Mouse (Mus musculus): Measurements from ENCODE around the gene Tigd2. TPM values are rescaled to one million over a fixed set of nuclear protein-coding genes. Genes with fewer than 3 reads are reported as not detected.

Tigd2 gene
- polyA plus RNA-seq, 1 experiment from 2014 or later, result 6.0 TPM

DNA sequence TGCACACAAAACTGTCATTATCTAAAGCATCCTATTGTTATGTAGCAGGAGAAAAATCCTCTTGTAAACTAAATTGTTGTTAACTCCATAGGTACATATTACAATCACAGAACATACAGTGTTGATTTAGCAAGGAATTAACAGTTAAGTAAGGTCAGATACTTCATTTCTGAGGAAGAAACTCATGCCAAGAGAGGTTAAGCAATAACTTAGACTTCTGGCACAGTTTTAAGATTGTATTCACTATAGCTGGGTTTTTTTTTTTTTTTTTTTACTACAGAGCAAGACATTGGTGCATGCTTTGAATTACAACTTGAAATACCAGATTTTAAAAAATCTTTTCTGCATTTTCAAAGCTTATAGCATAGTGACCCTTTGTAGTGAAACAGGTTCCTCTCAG, 24.5 kb downstream of the Tigd2 start:
- no peak for ATAC-seq
- TF ChIP-seq CTCF (IDR thresholded peaks at IDR 0.05; ENCODE audit: low read depth) (no peak), EP300 (IDR thresholded peaks at IDR 0.05; ENCODE audit: low read depth) (no peak)

DNA sequence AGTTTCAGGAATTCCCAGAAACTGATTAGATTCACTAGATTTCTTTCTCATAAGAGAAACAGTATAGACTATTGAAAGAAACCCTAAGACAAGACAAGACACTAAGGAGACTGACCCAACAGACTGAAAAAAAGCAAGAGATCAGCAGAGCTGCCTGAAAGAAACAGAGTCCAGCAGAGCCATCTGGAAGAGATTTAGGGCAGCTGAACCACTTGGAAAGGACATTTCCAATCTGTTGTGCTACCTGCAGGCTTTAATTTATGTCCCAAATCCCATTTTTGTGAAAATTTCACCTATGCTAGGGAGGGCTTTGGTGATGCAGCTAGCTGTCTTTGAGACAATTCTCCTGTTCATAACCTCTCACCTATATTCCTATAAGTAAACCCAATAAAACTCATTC, 25.0 kb downstream of the Tigd2 start:
- ATAC-seq, result no peak
- Histone ChIP-seq H3K4me1 (ENCODE audit: insufficient read depth) (no peaks in the 10 kb centered on the region), H3K27me3 (ENCODE audit: insufficient read depth, low read length) (no peaks in the 10 kb centered on the region), H3K27ac (ENCODE audit: low read depth) (no peak overlapping the region), H3K4me2 (ENCODE audit: low read depth, low read length) (no peak overlapping the region), H3K4me3 (ENCODE audit: low read depth, low read length) (no peak overlapping the region), H3K9me3 (ENCODE audit: low read length) (no peaks in the 10 kb centered on the region), H3K36me3 (replicated peaks; ENCODE audit: insufficient read depth, low read length) (no peaks in the 10 kb centered on the region), H3K9ac (replicated peaks) (no peak overlapping the region)
- no peak for TF ChIP-seq EP300 (IDR thresholded peaks at IDR 0.05; ENCODE audit: low read depth)
- no peak for DNase-seq

More for the DNA sequence above, 24.5 kb downstream of the Tigd2 start:
- no peaks in the 10 kb centered on the region for H3K36me3 ChIP-seq (replicated peaks; ENCODE audit: insufficient read depth, low read length)
- no peaks in the 10 kb centered on the region for H3K9me3 ChIP-seq (ENCODE audit: low read length)
- no peak overlapping the region for H3K4me2 ChIP-seq (ENCODE audit: low read depth, low read length)
- no peaks in the 10 kb centered on the region for H3K27me3 ChIP-seq (ENCODE audit: insufficient read depth, low read length)
- no peak overlapping the region for H3K27ac ChIP-seq (ENCODE audit: low read depth)
- H3K9ac ChIP-seq (replicated peaks), result no peak overlapping the region
- H3K4me3 ChIP-seq (ENCODE audit: low read depth, low read length), result no peak overlapping the region
- H3K4me1 ChIP-seq (ENCODE audit: insufficient read depth), result no peaks in the 10 kb centered on the region
- no peak for DNase-seq

DNA sequence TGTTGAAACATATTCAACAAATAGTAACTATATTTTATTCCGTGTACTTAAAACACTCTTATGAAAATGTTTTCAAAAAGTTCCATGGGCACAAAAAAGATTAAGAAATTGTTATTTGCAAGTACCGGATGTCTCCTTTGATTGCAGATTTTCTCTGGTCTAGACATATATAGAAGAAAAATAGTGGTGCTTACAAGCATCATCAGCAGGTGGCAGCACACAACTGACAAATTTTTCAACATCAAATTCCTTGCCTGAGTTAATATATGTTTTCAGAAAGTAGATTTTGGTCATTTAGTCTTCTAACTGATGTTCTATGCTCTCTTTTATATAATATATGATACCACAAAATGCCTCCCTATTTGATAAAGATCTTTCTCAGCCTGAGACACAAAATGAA, 41.0 kb downstream of the Tigd2 start:
- Histone ChIP-seq H3K9ac (replicated peaks) (no peak overlapping the region), H3K27me3 (ENCODE audit: insufficient read depth, low read length) (no peaks in the 10 kb centered on the region), H3K9me3 (ENCODE audit: low read length) (no peaks in the 10 kb centered on the region), H3K4me1 (ENCODE audit: insufficient read depth) (no peaks in the 10 kb centered on the region), H3K27ac (ENCODE audit: low read depth) (no peak overlapping the region), H3K36me3 (replicated peaks; ENCODE audit: insufficient read depth, low read length) (no peaks in the 10 kb centered on the region), H3K4me2 (ENCODE audit: low read depth, low read length) (no peak overlapping the region), H3K4me3 (ENCODE audit: low read depth, low read length) (no peak overlapping the region)
- ATAC-seq (no peak), DNase-seq (peak; percentile 38)
- WGBS (ENCODE audit: insufficient replicate concordance), result 23% methylated on average over 2 of the region's 2 CpGs
- TF ChIP-seq CTCF (IDR thresholded peaks at IDR 0.05; ENCODE audit: low read depth) (peak; percentile 61), EP300 (IDR thresholded peaks at IDR 0.05; ENCODE audit: low read depth) (no peak)

DNA sequence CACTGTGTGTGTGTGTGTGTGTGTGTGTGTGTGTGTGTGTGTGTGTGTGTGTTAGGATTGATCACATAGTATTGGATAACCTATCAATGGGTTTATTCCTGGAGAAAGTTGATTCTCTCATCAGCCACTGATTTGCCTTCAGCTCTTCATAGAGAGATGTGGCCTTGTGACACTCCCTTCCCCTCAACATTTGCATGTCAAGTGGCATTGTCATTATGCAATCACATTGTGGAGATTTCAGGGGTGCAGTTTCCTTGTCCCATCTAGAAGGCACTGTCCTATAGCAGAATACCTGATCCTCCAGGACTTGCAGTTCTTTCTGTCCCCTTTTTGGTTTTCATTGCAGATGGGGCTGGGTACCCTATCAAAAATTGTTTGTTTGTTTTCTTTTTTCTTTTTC, 41.9 kb downstream of the Tigd2 start:
- no peak overlapping the region for H3K4me3 ChIP-seq (ENCODE audit: low read depth, low read length)
- no peak overlapping the region for H3K9ac ChIP-seq (replicated peaks)
- H3K9me3 ChIP-seq (ENCODE audit: low read length), result no peaks in the 10 kb centered on the region
- TF ChIP-seq EP300 (IDR thresholded peaks at IDR 0.05; ENCODE audit: low read depth), result no peak
- no peaks in the 10 kb centered on the region for H3K27me3 ChIP-seq (ENCODE audit: insufficient read depth, low read length)
- ATAC-seq, result no peak
- H3K4me2 ChIP-seq (ENCODE audit: low read depth, low read length), result no peak overlapping the region
- no peaks in the 10 kb centered on the region for H3K4me1 ChIP-seq (ENCODE audit: insufficient read depth)
- no peak overlapping the region for H3K27ac ChIP-seq (ENCODE audit: low read depth)
- DNase-seq, result no peak
- no peaks in the 10 kb centered on the region for H3K36me3 ChIP-seq (replicated peaks; ENCODE audit: insufficient read depth, low read length)

DNA sequence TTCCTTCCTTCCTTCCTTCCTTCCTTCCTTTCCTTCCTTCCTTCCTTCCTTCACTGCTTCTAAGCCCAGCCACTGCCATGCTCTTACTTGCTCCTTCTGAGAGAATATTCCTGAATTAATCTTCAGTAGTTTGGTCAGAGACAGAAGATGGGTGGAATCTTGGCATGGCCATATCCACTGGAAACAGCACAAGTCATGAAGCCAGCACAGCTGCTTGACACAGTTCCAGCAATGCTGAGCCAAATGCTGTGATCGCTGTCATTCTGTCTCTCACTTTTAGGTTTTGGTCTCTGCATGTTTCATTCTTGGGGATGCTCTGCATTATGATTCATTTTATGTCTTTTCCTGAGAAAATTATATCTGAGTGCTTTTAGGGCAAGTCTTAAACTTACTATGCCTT, 47.2 kb downstream of the Tigd2 start:
- Histone ChIP-seq H3K9ac (replicated peaks) (no peak overlapping the region), H3K4me3 (ENCODE audit: low read depth, low read length) (no peak overlapping the region), H3K4me2 (ENCODE audit: low read depth, low read length) (no peak overlapping the region), H3K9me3 (ENCODE audit: low read length) (no peaks in the 10 kb centered on the region), H3K36me3 (replicated peaks; ENCODE audit: insufficient read depth, low read length) (no peaks in the 10 kb centered on the region), H3K27me3 (ENCODE audit: insufficient read depth, low read length) (no peaks in the 10 kb centered on the region), H3K27ac (ENCODE audit: low read depth) (no peak overlapping the region), H3K4me1 (ENCODE audit: insufficient read depth) (no peaks in the 10 kb centered on the region)
- TF ChIP-seq EP300 (IDR thresholded peaks at IDR 0.05; ENCODE audit: low read depth) (no peak), CTCF (IDR thresholded peaks at IDR 0.05; ENCODE audit: low read depth) (no peak)
- no peak for DNase-seq
- no peak for ATAC-seq
- 82% methylated on average over 1 of the region's 1 CpGs for WGBS (ENCODE audit: insufficient replicate concordance)

Other genes starting within 250 kb of the Tigd2 start
- gene Fam13a, start 184.3 kb upstream of the Tigd2 start, polyA plus RNA-seq (2015; fragmentation: Nextera tagmentation; extraction: Ambion mirVana), result 1.2 and 1.6 TPM in 2 replicates
- gene Gprin3, start 217.4 kb downstream of the Tigd2 start, polyA plus RNA-seq (2015; fragmentation: Nextera tagmentation; extraction: Ambion mirVana), result 1.3 and 1.5 TPM in 2 replicates

All from liver, postnatal 0 days (tissue).